18 mouse cellular contexts compared by ENCODE assay signal in genomic region chr12:44211555-44211954, GRCm38 (mm10).
"Had no signal": no experiment of that assay in that cellular context is flagged by ENCODE, and none has a peak within 500 bp of the region (broad histone marks: within the 10 kb centered on the region; RNA-seq: fewer than 3 reads in every experiment).

No protein-coding gene starts in this region.

- H3K27me3 ChIP-seq: hindbrain, embryonic 12.5 days; intestine, embryonic 15.5 days; kidney, embryonic 15.5 days; limb, embryonic 12.5 days; liver, embryonic 13.5 days had no signal

- DNase-seq: gastrocnemius, adult 2 months; gastrocnemius, postnatal 10 days; gastrocnemius, postnatal 25 days; heart, adult 18-20 months; heart, postnatal 10 days; heart, postnatal 4 days; kidney, adult 18-20 months; kidney, adult 8-10 months; kidney, postnatal 14 days; kidney, postnatal 36 days; liver; liver, embryonic 13.5 days had no signal

- H3K36me3 ChIP-seq: heart, embryonic 10.5 days; heart, embryonic 12.5 days; hindbrain, embryonic 12.5 days; intestine, embryonic 15.5 days; kidney, embryonic 15.5 days; limb, embryonic 12.5 days; liver, embryonic 13.5 days had no signal
